Mouse (Mus musculus) limb, embryonic 11.5 days (tissue): ENCODE data around the gene Sirt1. TPM values are rescaled to one million over a fixed set of nuclear protein-coding genes. Genes with fewer than 3 reads are reported as not detected.

Experiments used
- ATAC-seq: fragments of 200-750 bp; cut with Nextera tagmentation; 2 replicates; pipeline ENCODE4 v1.8.0; 2017; ENCODE audit warnings: low read depth; ENCODE audit not compliant: insufficient number of reproducible peaks, low FRiP score, low TSS enrichment
- DNase-seq: peaks from one replicate; pipeline ENCODE4 v3.0.0-alpha.2; 2015; ENCODE audit warnings: low spot score
- H3K27ac ChIP-seq: fragments of 300-500 bp; sonication (generic); replicated peaks from 2 replicates; pipeline ENCODE4 v1.5.1; 2014; ENCODE audit warnings: low read depth, mild to moderate bottlenecking, low read length
- H3K27me3 ChIP-seq: fragments of 300-500 bp; sonication (generic); 2 replicates; pipeline ENCODE4 v1.6.1; 2014; ENCODE audit warnings: mild to moderate bottlenecking, low read length, mixed read lengths; ENCODE audit not compliant: control insufficient read depth, insufficient read depth
- H3K36me3 ChIP-seq: fragments of 300-500 bp; sonication (generic); 2 replicates; pipeline ENCODE4 v1.6.1; 2014; ENCODE audit warnings: mild to moderate bottlenecking, low read length, moderate library complexity, mixed read lengths; ENCODE audit not compliant: control insufficient read depth, insufficient read depth
- H3K4me1 ChIP-seq: fragments of 300-500 bp; sonication (generic); 2 replicates; pipeline ENCODE4 v1.6.1; 2014; ENCODE audit warnings: low read length, mixed read lengths; ENCODE audit not compliant: control insufficient read depth, insufficient read depth
- H3K4me2 ChIP-seq: fragments of 300-500 bp; sonication (generic); 2 replicates; pipeline ENCODE4 v1.6.1; 2014; ENCODE audit warnings: low read depth, mild to moderate bottlenecking, moderate library complexity; ENCODE audit not compliant: severe bottlenecking
- H3K4me3 ChIP-seq: fragments of 300-500 bp; sonication (generic); 2 replicates; pipeline ENCODE4 v1.5.1; 2014; ENCODE audit warnings: low read depth, low read length
- H3K9ac ChIP-seq: fragments of 300-500 bp; sonication (generic); 2 replicates; pipeline ENCODE4 v1.6.1; 2014; ENCODE audit warnings: mild to moderate bottlenecking, low read length
- H3K9me3 ChIP-seq: fragments of 300-500 bp; sonication (generic); 2 replicates; pipeline ENCODE4 v1.6.1; 2016; ENCODE audit warnings: low read length; ENCODE audit not compliant: control insufficient read depth
- WGBS: fragments of 180-500 bp; shearing (Covaris S2); extraction: QIAGEN DNeasy Blood & Tissue Kit; methylation state at CpG from one replicate; pipeline ENCODE4 v1.1.7; 2014; 5-methylcytosine and 5-hydroxymethylcytosine counted together
- polyA plus RNA-seq: library from polyadenylated mRNA; unstranded; fragments of >200 nt; fragmentation: Nextera tagmentation; extraction: Ambion mirVana; gene quantifications from 2 replicates; pipeline ENCODE4 v1.2.1, GENCODE M21; 2014

The Sirt1 gene
- polyA plus RNA-seq, 1 experiment from 2014 or later: 13.0 TPM

DNA sequence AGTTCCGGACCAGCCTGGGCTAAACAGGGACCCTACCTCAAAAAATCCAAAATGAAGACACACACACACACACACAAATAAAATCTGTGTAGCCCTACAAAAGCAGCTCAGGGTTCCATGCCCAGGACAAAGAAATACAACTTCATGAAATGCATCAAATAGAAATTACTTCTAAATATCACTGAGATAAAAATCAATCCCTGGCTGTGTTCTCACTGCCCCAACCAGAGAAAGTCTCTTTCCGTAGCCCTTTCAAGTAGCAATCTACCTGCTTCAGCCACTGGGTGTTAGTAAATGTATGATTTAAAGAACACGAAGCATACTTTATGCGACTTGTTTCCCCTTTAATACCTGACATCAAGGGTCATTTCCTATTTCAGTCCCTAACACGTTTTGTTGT, 44.2 kb downstream of the Sirt1 start:
- Histone ChIP-seq H3K4me2 (peak overlapping the region; percentile 62), H3K36me3 (peaks cover 5% of the 10 kb centered on the region; the same call in 1 of the 2 replicates), H3K27me3 (no peaks in the 10 kb centered on the region), H3K4me3 (peak overlapping the region; percentile 62), H3K9me3 (no peaks in the 10 kb centered on the region), H3K4me1 (peaks cover 6% of the 10 kb centered on the region; the same call in 1 of the 2 replicates), H3K27ac (no peak overlapping the region), H3K9ac (no peak overlapping the region; the same call in 1 of the 2 replicates)
- ATAC-seq: no peak
- no peak for DNase-seq
- WGBS: 23% methylated on average over 5 of the region's 5 CpGs

DNA sequence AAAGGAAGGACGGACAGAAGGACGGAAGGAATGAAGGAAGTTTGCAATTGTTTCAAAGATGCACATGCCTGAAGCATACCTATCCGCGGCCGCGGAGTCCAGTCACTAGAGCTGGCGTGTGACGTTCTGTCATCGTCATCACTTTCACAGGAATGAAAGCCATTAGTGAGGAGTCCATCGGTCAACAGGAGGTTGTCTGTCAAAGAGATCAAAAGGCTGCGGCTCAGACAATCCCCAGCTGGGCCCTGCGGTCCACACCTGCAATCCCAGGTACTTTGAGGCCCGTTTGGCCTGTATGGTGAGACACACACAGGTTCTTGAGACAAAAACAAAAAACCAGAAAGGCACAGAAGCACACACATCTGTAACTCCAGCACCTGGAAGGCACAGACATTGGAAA, 44.6 kb downstream of the Sirt1 start:
- Histone ChIP-seq H3K27me3 (no peaks in the 10 kb centered on the region), H3K9ac (no peak overlapping the region; the same call in 1 of the 2 replicates), H3K4me1 (peaks cover 6% of the 10 kb centered on the region; the same call in 1 of the 2 replicates), H3K36me3 (peaks cover 5% of the 10 kb centered on the region; the same call in 1 of the 2 replicates), H3K9me3 (no peaks in the 10 kb centered on the region), H3K4me3 (peak overlapping the region; percentile 62), H3K27ac (no peak overlapping the region), H3K4me2 (peak overlapping the region; percentile 62)
- ATAC-seq: no peak
- peak; percentile 25 for DNase-seq
- 47% methylated on average over 13 of the region's 13 CpGs for WGBS

DNA sequence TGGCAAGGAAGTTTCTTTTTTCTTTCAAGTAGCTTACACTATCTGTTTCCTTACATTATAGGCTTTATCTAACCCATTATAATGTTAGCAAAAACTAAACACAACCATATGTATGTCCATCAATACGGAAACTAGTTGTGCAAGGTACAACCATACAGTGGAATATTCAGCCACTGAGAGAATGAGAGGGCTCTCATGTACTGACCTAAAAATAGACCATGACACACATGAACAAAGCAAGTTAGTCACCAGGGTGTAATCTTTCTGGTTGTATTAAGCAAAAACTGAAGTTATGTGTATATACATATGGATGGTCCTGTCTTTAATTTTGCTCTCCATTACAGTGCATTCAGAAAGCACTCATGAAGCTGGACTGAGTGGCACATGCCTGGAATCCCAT, 54.4 kb downstream of the Sirt1 start:
- WGBS: 100% methylated on average over 1 of the region's 1 CpGs
- Histone ChIP-seq H3K27me3 (no peaks in the 10 kb centered on the region), H3K4me2 (no peak overlapping the region), H3K4me1 (no peaks in the 10 kb centered on the region), H3K27ac (no peak overlapping the region), H3K36me3 (peaks cover 15% of the 10 kb centered on the region; the same call in 1 of the 2 replicates), H3K9ac (no peak overlapping the region), H3K9me3 (no peaks in the 10 kb centered on the region), H3K4me3 (no peak overlapping the region)
- ATAC-seq (no peak), DNase-seq (no peak)

DNA sequence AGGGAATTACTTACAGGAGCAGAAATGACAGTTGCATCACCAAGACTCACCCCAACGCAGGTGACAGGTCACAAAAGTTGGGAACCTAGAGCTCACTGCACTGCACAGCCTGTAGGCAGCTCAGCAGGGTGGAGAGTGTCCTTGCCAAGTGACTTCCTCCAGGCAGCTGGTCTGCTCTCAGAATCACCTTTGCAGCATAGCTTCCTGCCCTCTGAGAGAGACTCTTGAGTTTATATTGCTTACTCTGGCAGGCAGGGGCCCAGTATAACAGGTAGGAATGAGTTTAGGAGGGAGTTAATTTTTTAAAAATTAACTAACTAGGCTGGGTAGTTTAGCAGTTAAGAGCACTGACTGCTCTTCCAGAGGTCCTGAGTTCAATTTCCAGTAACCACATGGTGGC, 67.8 kb downstream of the Sirt1 start:
- H3K4me1 ChIP-seq: no peaks in the 10 kb centered on the region
- no peaks in the 10 kb centered on the region for H3K27me3 ChIP-seq
- peaks cover 9% of the 10 kb centered on the region; the same call in 1 of the 2 replicates for H3K36me3 ChIP-seq
- no peak overlapping the region for H3K4me3 ChIP-seq
- no peaks in the 10 kb centered on the region for H3K9me3 ChIP-seq
- DNase-seq (no peak), ATAC-seq (no peak)
- H3K4me2 ChIP-seq: no peak overlapping the region
- H3K9ac ChIP-seq: no peak overlapping the region
- WGBS: 84% methylated on average over 1 of the region's 1 CpGs
- no peak overlapping the region for H3K27ac ChIP-seq

DNA sequence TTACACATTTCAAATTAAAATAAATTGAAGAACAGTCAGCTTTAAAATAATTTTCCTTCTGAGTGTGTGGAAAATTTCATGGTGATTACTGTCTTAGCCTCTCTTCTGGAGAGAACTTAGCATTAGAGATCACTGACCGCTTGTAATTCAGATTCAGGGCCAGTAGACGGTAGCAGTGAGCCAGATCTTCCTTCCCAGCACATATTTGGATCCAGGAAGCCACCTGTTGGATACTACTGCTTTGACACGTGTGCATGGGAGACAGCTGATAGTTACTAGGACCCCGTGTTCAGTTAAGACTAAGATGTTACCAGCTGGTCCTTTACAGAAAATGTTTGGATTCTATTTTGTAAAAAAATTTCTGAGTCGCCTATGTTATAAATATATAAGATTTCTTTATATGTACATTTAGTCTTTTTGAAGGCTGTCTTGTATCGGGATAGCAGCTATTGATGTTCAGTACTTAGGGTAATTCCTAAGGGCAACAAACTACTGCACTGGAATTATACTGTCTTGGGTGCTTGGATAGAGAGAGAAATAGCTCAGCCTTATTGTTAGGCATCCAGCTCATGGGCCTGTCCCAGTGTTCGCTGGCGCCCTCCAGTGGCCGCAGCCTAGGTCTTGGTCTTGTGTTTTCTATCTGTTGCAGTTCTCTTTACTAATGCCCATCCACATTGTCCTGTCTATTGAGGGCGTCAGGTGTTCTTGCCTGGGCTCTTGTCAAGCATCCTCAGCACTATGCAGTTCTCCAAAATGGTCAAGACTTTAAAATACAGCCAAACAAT, 72.7 kb downstream of the Sirt1 start:
- no peaks in the 10 kb centered on the region for H3K27me3 ChIP-seq
- no peaks in the 10 kb centered on the region for H3K4me1 ChIP-seq
- peaks cover 12% of the 10 kb centered on the region; the same call in 1 of the 2 replicates for H3K36me3 ChIP-seq
- H3K9me3 ChIP-seq: no peaks in the 10 kb centered on the region
- peak; percentile 85 for DNase-seq
- no peak overlapping the region for H3K4me2 ChIP-seq
- H3K27ac ChIP-seq: no peak overlapping the region
- peak; percentile 65; the same call in 1 of the 2 replicates for ATAC-seq
- WGBS: 47% methylated on average over 10 of the region's 10 CpGs
- H3K4me3 ChIP-seq: no peak overlapping the region
- H3K9ac ChIP-seq: no peak overlapping the region

DNA sequence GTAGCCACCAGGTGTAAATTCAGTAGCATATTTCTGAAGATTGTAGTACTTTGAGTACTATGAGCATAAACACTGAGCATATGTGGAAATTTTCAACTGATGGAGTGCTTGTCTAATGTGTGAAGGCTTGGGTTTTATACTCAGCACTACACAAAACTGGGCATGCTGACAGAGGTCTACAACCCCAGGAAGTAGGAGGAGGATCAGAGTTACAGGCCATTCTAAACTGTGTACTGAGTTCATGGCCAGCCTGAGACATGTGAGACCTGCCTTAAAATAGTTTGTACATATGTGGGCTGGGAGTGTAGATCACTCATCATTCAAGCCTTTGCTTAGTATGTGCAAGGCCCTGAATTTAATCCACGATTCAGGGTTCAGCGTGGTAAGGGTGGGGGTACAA, 79.1 kb downstream of the Sirt1 start:
- Histone ChIP-seq H3K4me1 (no peaks in the 10 kb centered on the region), H3K27ac (no peak overlapping the region), H3K27me3 (no peaks in the 10 kb centered on the region), H3K36me3 (peaks cover 2% of the 10 kb centered on the region; the same call in 1 of the 2 replicates), H3K4me3 (no peak overlapping the region), H3K9ac (no peak overlapping the region), H3K9me3 (no peaks in the 10 kb centered on the region), H3K4me2 (no peak overlapping the region)
- DNase-seq (no peak), ATAC-seq (no peak)
- WGBS: 97% methylated on average over 2 of the region's 2 CpGs

DNA sequence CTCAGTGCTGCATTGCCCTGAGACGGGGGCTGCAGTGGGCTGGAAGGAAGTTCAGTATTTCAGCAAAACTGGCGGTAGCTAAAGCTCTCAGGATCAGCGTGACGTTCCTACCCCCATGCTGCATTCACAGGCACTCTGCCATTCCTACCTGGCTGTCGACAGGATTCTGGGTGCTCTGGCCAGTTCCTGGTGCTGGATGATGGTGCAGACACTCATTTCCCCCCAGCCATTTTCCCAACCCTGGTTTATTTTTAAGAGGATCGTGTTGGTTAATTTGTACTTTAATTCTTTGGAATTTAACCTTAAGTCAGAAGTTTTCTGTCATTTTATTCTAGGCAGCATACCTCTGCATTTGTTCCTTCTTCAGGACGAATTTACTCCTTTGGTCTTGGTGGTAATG, 98.7 kb downstream of the Sirt1 start:
- WGBS: 88% methylated on average over 7 of the region's 7 CpGs

DNA sequence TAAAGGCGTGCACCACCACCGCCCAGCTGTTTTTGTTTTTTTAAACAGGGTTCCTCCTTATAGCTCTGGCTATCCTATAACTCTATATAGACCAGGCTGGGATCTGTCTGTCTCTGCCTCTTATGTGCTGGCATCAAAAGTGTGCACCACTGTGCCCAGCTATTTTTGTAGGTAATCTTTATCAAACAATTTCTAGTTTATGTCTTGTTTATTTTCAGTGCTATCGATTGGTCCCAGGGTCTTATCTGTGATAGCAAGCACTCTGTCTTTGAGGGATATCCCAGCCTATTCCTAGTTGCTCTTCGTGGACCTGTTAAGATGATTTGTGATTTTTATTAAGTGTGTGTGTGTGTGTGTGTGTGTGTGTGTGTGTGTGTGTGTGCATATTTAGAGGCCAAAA, 99.1 kb downstream of the Sirt1 start:
- 90% methylated on average over 4 of the region's 4 CpGs for WGBS
- H3K9me3 ChIP-seq: no peaks in the 10 kb centered on the region
- no peak overlapping the region for H3K4me3 ChIP-seq
- no peak overlapping the region for H3K27ac ChIP-seq
- DNase-seq: no peak
- H3K9ac ChIP-seq: no peak overlapping the region
- ATAC-seq: no peak
- H3K27me3 ChIP-seq: no peaks in the 10 kb centered on the region
- no peak overlapping the region for H3K4me2 ChIP-seq
- no peaks in the 10 kb centered on the region for H3K4me1 ChIP-seq
- H3K36me3 ChIP-seq: peaks cover 7% of the 10 kb centered on the region; the same call in 1 of the 2 replicates

More for the DNA sequence above, 98.7 kb downstream of the Sirt1 start:
- no peaks in the 10 kb centered on the region for H3K27me3 ChIP-seq
- no peak for DNase-seq
- H3K4me3 ChIP-seq: no peak overlapping the region
- no peak overlapping the region for H3K4me2 ChIP-seq
- no peak for ATAC-seq
- H3K27ac ChIP-seq: no peak overlapping the region
- H3K4me1 ChIP-seq: no peaks in the 10 kb centered on the region
- H3K9me3 ChIP-seq: no peaks in the 10 kb centered on the region
- peaks cover 7% of the 10 kb centered on the region; the same call in 1 of the 2 replicates for H3K36me3 ChIP-seq
- H3K9ac ChIP-seq: no peak overlapping the region
